Mouse (Mus musculus) liver, embryonic 13.5 days (tissue): ENCODE measurements around the gene Vmn1r151. TPM values are rescaled to one million over a fixed set of nuclear protein-coding genes. Genes with fewer than 3 reads are reported as not detected.
"Not testable (repeated sequence)": the region's sequence is repeated elsewhere in the genome, so short reads cannot be mapped to it uniquely, and the experiment has no call there.

Experiments
- ATAC-seq: fragments of 200-750 bp; cut with Nextera tagmentation; 2 replicates; pipeline ENCODE4 v1.8.0; 2017; ENCODE audit warnings: low read depth, mild to moderate bottlenecking, moderate number of reproducible peaks, moderate library complexity
- DNase-seq: peaks from one replicate; pipeline ENCODE4 v3.0.0; 2022
- H3K27ac ChIP-seq: fragments of 300-500 bp; sonication (generic); 2 replicates; pipeline ENCODE4 v1.5.1; 2015; ENCODE audit warnings: moderate library complexity, mild to moderate bottlenecking, inconsistent platforms
- H3K27me3 ChIP-seq: fragments of 300-500 bp; sonication (generic); 2 replicates; pipeline ENCODE4 v1.6.1; 2015; ENCODE audit warnings: mild to moderate bottlenecking, inconsistent platforms
- H3K36me3 ChIP-seq: fragments of 300-500 bp; sonication (generic); 2 replicates; pipeline ENCODE4 v1.6.1; 2015; ENCODE audit warnings: mild to moderate bottlenecking, inconsistent platforms
- H3K4me1 ChIP-seq: fragments of 300-500 bp; sonication (generic); replicated peaks from 2 replicates; pipeline ENCODE4 v1.6.1; 2015; ENCODE audit warnings: inconsistent platforms
- H3K4me2 ChIP-seq: fragments of 300-500 bp; sonication (generic); 2 replicates; pipeline ENCODE4 v1.6.1; 2015; ENCODE audit warnings: inconsistent platforms, mild to moderate bottlenecking, moderate library complexity
- H3K4me3 ChIP-seq: fragments of 300-500 bp; sonication (generic); replicated peaks from 2 replicates; pipeline ENCODE4 v1.5.1; 2015; ENCODE audit warnings: mild to moderate bottlenecking, inconsistent platforms
- H3K9ac ChIP-seq: fragments of 300-500 bp; sonication (generic); 2 replicates; pipeline ENCODE4 v1.6.1; 2015; ENCODE audit warnings: mild to moderate bottlenecking, inconsistent platforms
- H3K9me3 ChIP-seq: fragments of 300-500 bp; sonication (generic); replicated peaks from 2 replicates; pipeline ENCODE4 v1.6.1; 2016; ENCODE audit warnings: inconsistent platforms
- WGBS: fragments of 180-500 bp; shearing (Covaris S2); methylation state at CpG from one replicate; pipeline ENCODE4 v1.1.7; 2015; ENCODE audit not compliant: insufficient replicate concordance; 5-methylcytosine and 5-hydroxymethylcytosine counted together
- polyA plus RNA-seq: library from polyadenylated mRNA; unstranded; fragments of >200 nt; fragmentation: Nextera tagmentation; extraction: Ambion mirVana; gene quantifications from 2 replicates; pipeline ENCODE4 v1.2.1, GENCODE M21; 2015

Vmn1r151 gene
- not detected in 2 replicates for polyA plus RNA-seq

DNA sequence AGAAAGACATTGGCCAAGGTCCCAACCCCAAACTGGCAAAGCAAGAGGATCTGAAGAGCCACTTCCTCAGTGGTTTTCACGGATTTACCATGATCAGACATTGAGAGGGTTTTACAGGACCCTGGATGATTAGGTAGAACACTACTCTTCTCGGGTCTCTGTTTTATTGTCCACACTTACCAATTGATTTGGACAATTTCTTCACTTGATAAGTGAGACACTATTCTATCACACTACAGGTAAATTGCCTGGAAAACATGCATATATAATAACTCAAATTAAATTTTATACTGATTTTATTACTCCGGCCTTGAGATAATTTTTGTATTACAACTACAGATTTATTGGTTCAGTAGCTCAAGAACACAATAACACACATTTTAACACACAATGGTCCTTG lies at the start of gene Vmn1r151:
Vmn1r151 (minus strand) TSS at position 101 of the 400 bp plus-strand sequence.
- H3K9ac ChIP-seq, H3K4me1 ChIP-seq, H3K27me3 ChIP-seq, H3K9me3 ChIP-seq, H3K27ac ChIP-seq, ATAC-seq, H3K4me2 ChIP-seq, DNase-seq, H3K4me3 ChIP-seq, H3K36me3 ChIP-seq: not testable (repeated sequence)
- WGBS, result 32% methylated on average over 2 of the region's 3 CpGs

- not testable (repeated sequence) for H3K27me3 ChIP-seq, ATAC-seq, H3K27ac ChIP-seq, DNase-seq, H3K36me3 ChIP-seq, H3K4me3 ChIP-seq, H3K9me3 ChIP-seq, H3K9ac ChIP-seq, H3K4me2 ChIP-seq, H3K4me1 ChIP-seq
- WGBS, result no CpG with 5 or more reads among the region's 1 CpGs
Observed at GRCm38 (mm10) chr7:22534787-22535186, 35.3 kb upstream of the Vmn1r151 start, which contains the start of gene Gm8677. Gene Gm8677 (minus strand): TSS chr7:22534887.

- H3K4me2 ChIP-seq, ATAC-seq, H3K4me1 ChIP-seq, DNase-seq, H3K9me3 ChIP-seq, H3K36me3 ChIP-seq, H3K27ac ChIP-seq, H3K4me3 ChIP-seq, H3K27me3 ChIP-seq, H3K9ac ChIP-seq: not testable (repeated sequence)
- no CpG with 5 or more reads among the region's 3 CpGs for WGBS
Observed at GRCm38 (mm10) chr7:22522667-22523066, 23.2 kb upstream of the Vmn1r151 start, which contains the start of gene Vmn1r152. Gene Vmn1r152 (plus strand): TSS chr7:22522967.

DNA sequence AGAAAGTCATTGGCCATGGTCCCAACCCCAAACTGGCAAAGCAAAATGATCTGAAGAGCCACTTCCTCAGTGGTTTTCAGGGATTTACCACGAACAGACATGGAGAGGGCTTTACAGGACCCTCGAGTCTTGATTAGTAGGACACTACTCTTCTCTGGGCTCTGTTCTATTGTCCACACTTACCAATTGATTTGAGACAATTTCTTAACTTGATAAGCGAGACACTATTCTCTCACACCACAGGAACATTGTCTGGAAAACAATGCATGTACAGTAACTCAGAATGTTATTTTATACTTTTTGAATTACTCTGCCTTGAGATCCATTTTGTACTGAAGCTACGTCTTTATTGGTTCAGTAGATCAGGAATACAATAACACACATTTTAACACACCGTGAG lies 35.5 kb downstream of the Vmn1r151 start, which contains the start of gene Gm10665:
Gm10665 (minus strand) TSS at position 101 of the 400 bp plus-strand sequence.
- not testable (repeated sequence) for H3K27me3 ChIP-seq, H3K9ac ChIP-seq, H3K4me2 ChIP-seq, DNase-seq, ATAC-seq, H3K4me3 ChIP-seq, H3K36me3 ChIP-seq, H3K4me1 ChIP-seq, H3K9me3 ChIP-seq, H3K27ac ChIP-seq
- WGBS, result no CpG with 5 or more reads among the region's 5 CpGs

Other genes with a start within 250 kb of the Vmn1r151 start
- gene Gm4187, start 170.0 kb downstream of the Vmn1r151 start, polyA plus RNA-seq, result not detected in 2 replicates
- gene Gm8660, start 128.6 kb downstream of the Vmn1r151 start, polyA plus RNA-seq, result not detected in 2 replicates
- gene Vmn1r148, start 86.1 kb downstream of the Vmn1r151 start, polyA plus RNA-seq, result not detected in 2 replicates
- gene Vmn1r149, start 61.4 kb downstream of the Vmn1r151 start, polyA plus RNA-seq, result not detected in 2 replicates
- not detected in 2 replicates for gene Gm10665, start 35.6 kb downstream of the Vmn1r151 start, polyA plus RNA-seq
- not detected in 2 replicates for gene Vmn1r152, start 23.3 kb upstream of the Vmn1r151 start, polyA plus RNA-seq
- not detected in 2 replicates for gene Gm8677, start 35.2 kb upstream of the Vmn1r151 start, polyA plus RNA-seq
- gene Gm4201, start 65.7 kb upstream of the Vmn1r151 start, polyA plus RNA-seq, result not detected in 2 replicates
- not detected in 2 replicates for gene Gm4565, start 88.4 kb upstream of the Vmn1r151 start, polyA plus RNA-seq
- gene Vmn1r155, start 158.3 kb upstream of the Vmn1r151 start, polyA plus RNA-seq, result not detected in 2 replicates
- gene Gm8693, start 192.6 kb upstream of the Vmn1r151 start, polyA plus RNA-seq, result not detected in 2 replicates
- gene Gm4567, start 220.0 kb upstream of the Vmn1r151 start, polyA plus RNA-seq, result not detected in 2 replicates